Mouse (Mus musculus): ENCODE results near the gene Mapre1. TPM values are rescaled to one million over a fixed set of nuclear protein-coding genes. Genes with fewer than 3 reads are reported as not detected.

Mapre1 gene
- polyA plus RNA-seq, 2 experiments, result 14.3 to 116 TPM

DNA sequence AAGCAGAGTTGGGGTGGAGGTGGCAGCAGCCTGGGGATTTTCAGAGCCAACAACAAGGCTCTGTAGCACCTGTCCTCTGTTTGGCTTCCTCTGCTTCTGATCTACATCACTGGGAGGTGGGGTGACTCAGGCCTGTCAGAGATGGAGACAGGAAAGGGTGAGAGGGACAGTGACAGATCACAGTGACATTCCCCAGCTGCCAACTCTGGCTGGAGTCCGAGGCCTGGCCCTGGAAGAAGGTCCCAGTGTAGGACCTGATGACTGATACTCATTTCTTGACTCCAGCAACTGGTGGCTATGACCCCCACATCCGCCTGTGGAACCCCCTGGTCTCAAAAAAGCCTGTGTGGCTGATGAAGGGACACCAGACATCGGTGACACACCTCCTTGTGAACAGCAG, 68.8 kb downstream of the Mapre1 start:
- no peak for ATAC-seq (ENCODE audit: insufficient read depth)
- 38% methylated on average over 3 of the region's 3 CpGs for WGBS (ENCODE audit: insufficient replicate concordance)
- Histone ChIP-seq H3K27me3 (ENCODE audit: control insufficient read depth, insufficient read depth, low read length) (no peaks in the 10 kb centered on the region), H3K4me3 (ENCODE audit: insufficient read depth in 1 of 2, low read depth in 2 of 2, low read length in 2 of 2) (no peak overlapping the region), H3K36me3 (replicated peaks; ENCODE audit: control insufficient read depth, insufficient read depth, low read depth) (no peaks in the 10 kb centered on the region), H3K27ac (no peak overlapping the region), H3K9ac (replicated peaks) (no peak overlapping the region), H3K9me3 (ENCODE audit: control insufficient read depth, low read length) (no peaks in the 10 kb centered on the region), H3K4me2 (ENCODE audit: low read depth) (no peak overlapping the region), H3K4me1 (replicated peaks; ENCODE audit: control insufficient read depth in 2 of 2, insufficient read depth in 2 of 2, low read length in 1 of 2) (no peaks in the 10 kb centered on the region)
- TF ChIP-seq EP300 (IDR thresholded peaks at IDR 0.05; ENCODE audit: low read depth) (no peak), CTCF (IDR thresholded peaks at IDR 0.05; ENCODE audit: low read depth) (no peak)
- DNase-seq (ENCODE audit: low read depth in 3 of 3, low spot score in 3 of 3), result no peak

- no peaks in the 10 kb centered on the region for H3K36me3 ChIP-seq (replicated peaks; ENCODE audit: control insufficient read depth, insufficient read depth, low read depth)
- DNase-seq (ENCODE audit: low read depth in 3 of 3, low spot score in 3 of 3), result no peak
- ATAC-seq (ENCODE audit: insufficient read depth), result no peak
- TF ChIP-seq CTCF (IDR thresholded peaks at IDR 0.05; ENCODE audit: low read depth), result no peak
- no peak overlapping the region for H3K4me3 ChIP-seq (ENCODE audit: insufficient read depth in 1 of 2, low read depth in 2 of 2, low read length in 2 of 2)
- H3K9ac ChIP-seq (replicated peaks), result no peak overlapping the region
- H3K4me1 ChIP-seq (replicated peaks; ENCODE audit: control insufficient read depth in 2 of 2, insufficient read depth in 2 of 2, low read length in 1 of 2), result no peaks in the 10 kb centered on the region
- H3K27ac ChIP-seq, result no peak overlapping the region
- H3K9me3 ChIP-seq (ENCODE audit: control insufficient read depth, low read length), result no peaks in the 10 kb centered on the region
- WGBS (ENCODE audit: insufficient replicate concordance), result 31% methylated on average over 2 of the region's 2 CpGs
- no peak overlapping the region for H3K4me2 ChIP-seq (ENCODE audit: low read depth)
- H3K27me3 ChIP-seq (ENCODE audit: control insufficient read depth, insufficient read depth, low read length), result no peaks in the 10 kb centered on the region
Measured at GRCm38 (mm10) chr2:153822005-153822543, 81.0 kb downstream of the Mapre1 start.

Other genes starting within 250 kb of the Mapre1 start
- gene 4930404H24Rik, start 248.5 kb upstream of the Mapre1 start, polyA plus RNA-seq (2012; rRNA removed), result not detected in 2 replicates
- not detected in 2 replicates for gene 4930404H24Rik, start 248.5 kb upstream of the Mapre1 start, polyA plus RNA-seq (2014; fragmentation: Nextera tagmentation; extraction: Ambion mirVana)
- gene Nol4l, start 211.3 kb upstream of the Mapre1 start, polyA plus RNA-seq (2012; rRNA removed), result 5.7 and 6.0 TPM in 2 replicates
- gene Nol4l, start 211.3 kb upstream of the Mapre1 start, polyA plus RNA-seq (2014; fragmentation: Nextera tagmentation; extraction: Ambion mirVana), result 3.7 and 4.4 TPM in 2 replicates
- 5.4 and 9.5 TPM in 2 replicates for gene Commd7, start 108.5 kb upstream of the Mapre1 start, polyA plus RNA-seq (2012; rRNA removed)
- gene Commd7, start 108.5 kb upstream of the Mapre1 start, polyA plus RNA-seq (2014; fragmentation: Nextera tagmentation; extraction: Ambion mirVana), result 24.9 and 25.4 TPM in 2 replicates
- gene Dnmt3b, start 91.8 kb upstream of the Mapre1 start, polyA plus RNA-seq (2012; rRNA removed), result 2.2 and 2.8 TPM in 2 replicates
- 4.1 and 4.3 TPM in 2 replicates for gene Dnmt3b, start 91.8 kb upstream of the Mapre1 start, polyA plus RNA-seq (2014; fragmentation: Nextera tagmentation; extraction: Ambion mirVana)
- 0.23 and 0.41 TPM in 2 replicates for gene Dnmt3c, start 44.6 kb upstream of the Mapre1 start, polyA plus RNA-seq (2012; rRNA removed)
- gene Dnmt3c, start 44.6 kb upstream of the Mapre1 start, polyA plus RNA-seq (2014; fragmentation: Nextera tagmentation; extraction: Ambion mirVana), result 0.45 and 0.50 TPM in 2 replicates
- gene Efcab8, start 38.7 kb downstream of the Mapre1 start, polyA plus RNA-seq (2012; rRNA removed), result 0.04 and 0.09 TPM in 2 replicates
- gene Efcab8, start 38.7 kb downstream of the Mapre1 start, polyA plus RNA-seq (2014; fragmentation: Nextera tagmentation; extraction: Ambion mirVana), result 0.08 TPM in 1 of 2 replicates, not detected in the other
- not detected in 2 replicates for gene Sun5, start 129.8 kb downstream of the Mapre1 start, polyA plus RNA-seq (2012; rRNA removed)
- gene Sun5, start 129.8 kb downstream of the Mapre1 start, polyA plus RNA-seq (2014; fragmentation: Nextera tagmentation; extraction: Ambion mirVana), result not detected in 2 replicates
- not detected in 2 replicates for gene Bpifb2, start 133.8 kb downstream of the Mapre1 start, polyA plus RNA-seq (2012; rRNA removed)
- not detected in 2 replicates for gene Bpifb2, start 133.8 kb downstream of the Mapre1 start, polyA plus RNA-seq (2014; fragmentation: Nextera tagmentation; extraction: Ambion mirVana)
- not detected in 2 replicates for gene Bpifb6, start 159.1 kb downstream of the Mapre1 start, polyA plus RNA-seq (2012; rRNA removed)
- gene Bpifb6, start 159.1 kb downstream of the Mapre1 start, polyA plus RNA-seq (2014; fragmentation: Nextera tagmentation; extraction: Ambion mirVana), result not detected in 2 replicates
- gene Bpifb3, start 177.0 kb downstream of the Mapre1 start, polyA plus RNA-seq (2012; rRNA removed), result not detected in 2 replicates
- not detected in 2 replicates for gene Bpifb3, start 177.0 kb downstream of the Mapre1 start, polyA plus RNA-seq (2014; fragmentation: Nextera tagmentation; extraction: Ambion mirVana)
- 0.04 and 0.05 TPM in 2 replicates for gene Bpifb4, start 196.9 kb downstream of the Mapre1 start, polyA plus RNA-seq (2012; rRNA removed)
- 0.09 and 0.15 TPM in 2 replicates for gene Bpifb4, start 196.9 kb downstream of the Mapre1 start, polyA plus RNA-seq (2014; fragmentation: Nextera tagmentation; extraction: Ambion mirVana)
- gene Bpifa6, start 233.7 kb downstream of the Mapre1 start, polyA plus RNA-seq (2012; rRNA removed), result not detected in 2 replicates
- gene Bpifa6, start 233.7 kb downstream of the Mapre1 start, polyA plus RNA-seq (2014; fragmentation: Nextera tagmentation; extraction: Ambion mirVana), result not detected in 2 replicates

Measured in liver, embryonic 14.5 days (tissue).